Mouse (Mus musculus): ENCODE data around the gene Adgrl3.

GRCm38 (mm10) chr5:81752426-81752825 is 732.5 kb downstream of the Adgrl3 start:
- TF ChIP-seq EP300 (IDR thresholded peaks at IDR 0.05; ENCODE audit: low read depth) (no peak), CTCF (IDR thresholded peaks at IDR 0.05; ENCODE audit: low read depth) (no peak)

All from heart, postnatal 0 days (tissue).